Mouse (Mus musculus) forelimb bud, embryonic 11.5 days (tissue): Measurements from ENCODE around the gene Syne1.

Experiments
- DNase-seq: peaks from one replicate; pipeline ENCODE4 v3.0.0-alpha.2; 2012; ENCODE audit warnings: low read depth, low spot score

Gene Syne1

DNA sequence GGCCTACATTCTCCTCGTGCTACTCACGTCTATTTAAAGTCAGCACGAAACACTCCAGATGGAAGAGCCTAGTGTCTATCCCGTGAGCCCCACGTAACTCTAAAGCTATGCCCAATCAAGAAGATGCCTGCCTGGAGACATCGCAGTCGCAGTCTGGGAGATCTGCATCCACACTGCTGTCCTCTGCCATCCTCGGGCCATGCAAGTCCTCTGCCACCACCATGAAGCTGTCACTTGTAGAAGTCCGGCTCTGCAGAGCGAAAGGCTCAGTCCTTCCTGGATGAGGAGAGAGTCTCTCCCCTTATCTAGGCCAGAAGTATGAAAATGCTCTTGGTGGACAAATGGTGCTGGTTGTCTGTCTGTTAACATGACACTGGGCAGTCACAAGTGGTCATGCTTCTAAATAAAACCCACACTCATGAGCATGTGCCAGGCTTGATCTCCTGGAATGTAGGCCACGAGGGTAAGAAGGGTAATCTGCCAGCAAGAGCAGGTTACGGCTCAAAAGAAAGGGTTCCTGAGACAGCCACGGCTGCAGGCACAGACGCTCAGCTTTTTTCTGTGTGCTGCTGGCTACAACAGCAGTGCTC lies 482.5 kb downstream of the Syne1 start, which contains the start of gene Gm10097:
Gene Gm10097 (plus strand): TSS at position 517 of the 590 bp plus-strand sequence.
- no peak for DNase-seq

DNA sequence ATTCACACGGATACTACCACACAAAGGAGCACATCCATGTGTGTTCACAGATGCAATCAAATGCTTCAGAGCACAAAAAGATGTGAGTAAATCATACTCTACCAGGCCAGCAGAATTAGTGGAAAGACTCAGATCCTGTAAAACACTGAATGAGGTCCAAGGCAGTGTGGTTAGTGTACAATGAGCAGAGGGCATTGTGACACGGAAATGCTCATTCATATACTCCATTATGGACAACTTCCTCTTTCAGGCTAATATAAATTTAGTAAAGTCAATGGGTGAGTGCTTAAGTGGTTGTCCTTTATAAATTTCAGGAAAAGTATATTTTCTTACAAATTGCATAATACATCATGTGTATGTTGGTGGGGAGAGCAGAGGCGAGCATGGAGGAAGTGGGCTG lies 484.2 kb downstream of the Syne1 start:
- DNase-seq: no peak

DNA sequence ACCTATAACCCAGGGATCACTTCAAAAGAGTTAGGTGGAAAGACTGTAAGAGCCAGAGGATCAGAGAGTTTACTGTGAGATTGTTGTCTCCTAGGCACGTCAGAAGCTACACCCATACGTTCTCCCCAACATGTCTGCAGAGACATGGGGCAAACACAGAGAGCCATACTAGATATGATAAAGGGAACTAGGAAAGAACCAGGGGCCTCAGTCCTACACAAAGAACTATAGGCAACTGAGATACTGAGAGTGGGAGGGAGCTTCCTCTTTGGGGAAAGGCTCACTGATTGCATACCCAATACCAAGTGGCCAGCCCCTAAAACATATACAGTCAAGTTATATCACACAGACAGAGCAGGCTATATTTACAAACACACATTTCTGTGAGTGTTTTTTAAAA lies 491.3 kb downstream of the Syne1 start:
- DNase-seq: no peak

DNA sequence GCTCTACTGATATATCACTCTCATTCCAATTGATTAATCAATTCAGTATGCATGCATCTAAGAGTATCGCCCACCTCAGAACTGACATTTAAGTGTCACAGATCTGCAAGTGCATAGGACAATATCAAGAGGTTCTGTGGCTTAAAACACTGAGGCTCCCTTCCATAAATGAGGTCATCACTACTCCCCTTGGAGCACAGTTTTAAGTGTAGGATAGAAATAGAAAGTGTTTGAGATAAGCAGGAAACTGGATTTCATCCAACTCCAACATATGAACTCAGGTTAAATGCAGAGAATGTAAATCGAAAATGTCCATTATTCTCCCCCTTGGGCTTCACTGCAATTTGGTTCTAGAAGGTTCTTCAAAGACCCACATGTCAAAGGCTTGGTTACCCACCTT lies 492.4 kb downstream of the Syne1 start:
- no peak for DNase-seq

DNA sequence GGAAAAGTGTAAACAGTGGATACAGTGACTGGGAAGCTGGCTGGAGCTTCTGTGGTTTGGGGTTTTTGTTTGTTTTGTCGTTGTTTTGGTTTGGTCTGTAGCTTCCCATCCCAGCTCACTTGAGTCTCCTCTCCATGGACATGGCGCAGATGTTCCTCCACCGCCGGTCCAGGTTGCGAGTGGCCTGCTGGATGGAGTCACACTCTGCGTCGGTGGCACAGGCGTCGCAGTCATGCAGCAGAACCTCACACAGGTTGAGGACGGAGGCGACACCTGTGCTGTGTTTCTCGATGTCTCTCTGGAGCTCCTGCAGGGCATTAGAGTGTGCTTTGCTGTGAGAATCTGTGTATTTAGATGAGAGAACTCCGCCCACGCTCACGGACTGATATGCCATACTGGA lies 493.6 kb downstream of the Syne1 start:
- DNase-seq: no peak

DNA sequence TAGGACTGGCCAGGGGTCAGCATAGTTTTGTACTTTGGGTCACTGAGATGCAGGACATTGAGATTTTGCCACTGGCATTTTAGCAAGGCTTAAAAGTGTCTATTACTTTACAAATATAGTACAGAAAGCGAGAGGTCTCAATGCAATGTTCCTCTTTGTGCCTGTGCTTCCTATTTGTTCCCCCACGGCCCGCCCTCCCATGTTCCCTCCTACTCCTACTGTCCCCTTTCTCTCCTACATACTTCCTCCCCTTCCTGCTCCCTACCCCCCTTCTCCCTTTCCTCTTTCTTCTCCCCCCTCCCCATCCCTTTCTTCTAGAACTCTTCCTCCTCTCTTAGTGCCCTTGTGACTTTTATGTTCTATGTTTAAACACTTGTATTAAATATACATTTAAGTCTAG lies 494.3 kb downstream of the Syne1 start:
- DNase-seq: no peak

DNA sequence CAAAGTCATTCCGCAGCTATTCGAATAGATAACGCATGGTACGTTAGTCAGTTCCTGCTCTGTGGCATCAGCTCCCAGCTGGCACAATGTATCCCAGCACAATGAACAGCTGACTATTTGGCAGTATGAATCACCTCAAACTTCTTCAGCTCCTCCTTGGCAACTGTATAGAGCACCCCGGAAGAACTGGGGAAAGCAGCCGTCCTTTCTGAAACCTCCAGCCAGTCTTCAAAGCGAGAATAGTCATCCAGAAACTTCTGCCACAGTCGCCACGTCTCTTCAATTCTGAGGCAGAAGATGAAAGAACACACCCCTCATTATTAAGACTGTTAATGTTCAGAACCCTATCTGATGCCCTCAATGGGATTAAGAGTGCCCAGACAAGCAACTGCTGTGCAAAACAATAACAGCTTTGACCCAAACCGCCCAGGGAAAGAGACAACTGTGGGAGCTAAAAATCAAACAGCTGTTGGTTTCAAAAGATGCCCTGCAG lies 495.0 kb downstream of the Syne1 start:
- DNase-seq: no peak

DNA sequence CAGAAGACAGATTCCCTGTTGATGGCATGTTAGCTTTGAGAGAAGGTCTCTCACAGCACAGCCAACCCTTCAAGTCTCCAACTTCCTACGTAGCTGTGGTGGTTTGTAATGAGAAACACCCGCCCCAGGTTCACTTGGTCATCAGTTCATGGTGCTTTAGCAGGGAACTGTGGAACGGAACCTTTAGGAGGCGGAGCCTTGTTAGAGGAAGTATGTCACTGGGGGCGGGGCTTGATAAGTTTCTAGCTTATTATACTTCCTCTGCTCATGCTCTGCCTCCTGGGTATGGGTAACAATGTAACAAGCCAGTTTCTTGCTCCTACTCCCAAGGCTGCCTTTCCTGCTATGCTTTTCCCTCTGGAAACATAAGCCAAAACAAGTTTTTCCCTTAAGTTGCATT lies 505.6 kb downstream of the Syne1 start:
- no peak for DNase-seq

DNA sequence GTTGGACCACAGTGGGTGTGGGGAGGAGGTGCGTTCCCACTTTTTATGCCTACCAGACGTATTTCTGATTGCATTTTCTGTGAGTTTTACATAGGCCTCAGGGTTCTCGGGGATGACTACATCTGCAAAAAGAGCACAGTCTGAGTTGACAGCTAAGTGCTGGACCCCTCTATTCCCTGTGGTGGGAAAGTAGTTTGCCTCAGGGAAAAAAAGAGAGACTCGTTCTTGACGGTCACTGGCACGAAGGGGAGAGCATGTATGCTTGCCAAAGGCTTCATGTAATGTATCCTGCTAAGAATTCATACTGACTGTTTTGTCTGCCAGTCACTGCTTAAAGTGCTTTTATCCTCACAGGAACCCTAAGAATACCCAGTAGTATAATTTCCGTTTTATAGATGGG lies 506.1 kb downstream of the Syne1 start:
- no peak for DNase-seq

DNA sequence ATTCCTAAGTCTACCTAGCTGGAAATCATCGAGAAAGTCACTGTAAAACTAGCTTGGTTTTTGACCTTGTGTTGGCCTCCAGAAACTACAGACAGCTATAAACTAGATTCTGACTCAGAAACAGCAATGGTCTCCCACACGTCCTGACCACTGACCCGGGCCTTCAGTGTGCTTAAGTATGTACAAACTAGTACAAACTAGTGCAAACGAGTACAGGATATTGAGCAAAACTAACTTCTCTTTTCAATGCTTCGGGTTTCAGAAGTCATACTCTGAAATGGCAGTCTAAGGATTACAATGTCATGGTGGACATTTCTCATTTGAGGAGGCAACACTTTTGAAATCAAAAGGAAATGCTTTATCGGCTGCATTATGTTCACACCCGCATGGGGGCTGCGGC lies 506.8 kb downstream of the Syne1 start:
- DNase-seq: no peak

DNA sequence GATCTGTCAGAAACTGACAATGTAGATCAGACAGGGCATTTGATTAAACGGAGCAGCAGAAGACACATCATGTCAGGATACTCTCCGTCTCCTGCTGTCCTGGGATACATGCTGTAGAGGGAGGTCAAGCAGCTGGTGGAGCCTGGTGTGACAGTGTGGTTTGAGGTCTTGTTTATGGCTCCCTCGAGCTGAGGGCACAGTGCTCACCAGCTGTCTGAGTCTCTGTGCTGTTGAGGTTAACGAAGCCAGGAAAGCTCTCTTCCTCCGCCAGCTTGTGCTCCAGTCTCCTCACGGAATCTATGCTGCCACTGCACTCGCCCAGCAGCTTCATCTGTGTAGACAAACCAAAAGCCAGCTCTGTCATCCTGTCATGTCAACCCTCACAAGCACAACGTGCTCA lies 510.0 kb downstream of the Syne1 start:
- no peak for DNase-seq

DNA sequence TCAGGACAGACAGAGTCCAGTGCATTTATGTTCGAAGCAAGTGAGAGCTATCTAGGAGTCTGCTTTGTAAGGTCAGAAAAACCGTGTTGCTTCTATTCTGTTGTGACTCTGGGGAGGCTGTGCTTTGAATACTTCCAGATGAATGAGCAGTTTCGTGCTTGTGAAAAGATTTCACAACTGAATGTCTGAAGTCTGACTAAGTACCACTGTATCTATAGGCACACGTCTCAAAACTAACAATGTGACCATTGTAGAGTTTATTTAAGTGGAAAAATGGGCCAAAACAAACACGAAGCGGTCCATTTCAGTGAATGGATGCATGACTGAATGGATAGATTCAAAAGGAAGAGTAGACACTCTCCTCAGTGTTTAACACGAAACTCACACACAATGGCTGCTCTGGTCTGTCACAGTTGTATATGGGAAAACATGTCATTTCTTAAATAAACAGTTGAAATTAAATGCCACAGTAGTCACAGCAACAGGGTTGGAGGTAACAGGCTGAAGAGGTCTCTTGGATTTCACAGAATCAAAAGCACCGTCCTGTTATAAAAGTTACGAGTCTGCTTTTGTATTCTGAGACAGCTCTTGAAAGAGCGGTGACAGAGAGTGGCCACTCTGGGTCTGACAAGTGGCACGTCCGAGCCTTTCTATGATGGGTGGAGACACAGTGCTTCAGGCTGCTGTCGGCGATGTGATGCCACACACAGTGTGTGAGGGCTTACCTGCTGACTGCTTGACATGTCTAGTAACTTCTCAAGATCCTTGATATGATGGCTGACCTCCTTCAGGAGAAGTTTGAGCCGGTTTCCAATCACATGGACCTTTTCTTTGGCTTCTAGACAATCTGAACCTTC lies 518.9 kb downstream of the Syne1 start:
- DNase-seq: no peak

DNA sequence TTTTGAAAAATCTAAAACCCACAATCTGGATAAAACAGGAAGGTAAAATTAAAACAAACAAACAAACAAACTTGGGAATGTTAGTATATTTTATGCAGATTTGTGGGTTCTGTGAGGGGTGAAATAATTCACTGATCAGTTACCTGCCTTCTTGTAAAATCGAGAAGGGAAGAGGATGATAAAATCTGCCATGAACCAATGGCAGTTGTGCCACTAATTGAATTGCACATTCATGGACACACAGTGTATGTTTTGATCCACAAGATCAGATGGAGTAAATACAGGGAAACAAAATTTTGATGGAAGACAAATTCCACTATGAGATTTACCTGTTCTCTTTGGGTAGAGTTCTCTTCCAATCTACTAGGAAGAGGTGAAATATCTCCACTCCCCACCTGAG lies 521.4 kb downstream of the Syne1 start:
- no peak for DNase-seq

DNA sequence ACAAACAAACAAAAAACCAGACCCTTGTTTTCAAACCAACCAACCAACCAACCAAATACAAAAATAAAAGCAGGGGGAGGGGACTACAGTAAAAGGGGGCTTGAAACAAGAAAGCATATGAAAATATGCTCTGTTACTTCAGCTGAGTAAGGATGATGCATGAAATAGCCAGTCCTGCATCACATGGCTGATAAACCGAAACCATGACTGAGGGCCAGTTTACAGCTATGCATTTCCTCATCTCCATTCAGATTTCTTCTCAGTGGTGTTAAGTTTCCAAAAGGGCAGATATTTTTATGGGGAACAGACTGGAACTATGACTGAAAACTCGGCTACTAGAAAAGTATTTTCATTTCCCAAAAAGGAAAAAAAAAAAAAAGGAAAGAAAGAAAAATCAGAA lies 522.1 kb downstream of the Syne1 start:
- no peak for DNase-seq

DNA sequence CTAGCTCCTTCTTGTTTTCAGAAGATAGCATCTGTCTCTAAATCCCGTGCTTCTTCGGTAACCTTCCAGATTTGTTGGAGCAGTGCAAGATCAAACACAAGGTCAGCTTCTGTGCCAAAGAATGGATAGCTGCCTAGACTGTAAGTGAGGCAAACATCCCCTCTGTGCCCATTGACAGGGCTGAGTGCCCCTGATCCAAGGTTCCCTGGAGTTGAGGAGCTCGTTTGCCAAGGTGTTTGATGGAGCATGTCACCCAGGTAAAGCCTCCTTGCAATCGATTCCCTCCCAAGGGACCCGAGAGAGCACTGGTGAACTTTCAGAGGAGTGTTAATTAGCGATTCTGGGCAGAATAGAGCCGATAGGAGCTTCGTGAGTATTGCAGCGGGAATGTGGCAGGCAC lies 523.0 kb downstream of the Syne1 start:
- no peak for DNase-seq

DNA sequence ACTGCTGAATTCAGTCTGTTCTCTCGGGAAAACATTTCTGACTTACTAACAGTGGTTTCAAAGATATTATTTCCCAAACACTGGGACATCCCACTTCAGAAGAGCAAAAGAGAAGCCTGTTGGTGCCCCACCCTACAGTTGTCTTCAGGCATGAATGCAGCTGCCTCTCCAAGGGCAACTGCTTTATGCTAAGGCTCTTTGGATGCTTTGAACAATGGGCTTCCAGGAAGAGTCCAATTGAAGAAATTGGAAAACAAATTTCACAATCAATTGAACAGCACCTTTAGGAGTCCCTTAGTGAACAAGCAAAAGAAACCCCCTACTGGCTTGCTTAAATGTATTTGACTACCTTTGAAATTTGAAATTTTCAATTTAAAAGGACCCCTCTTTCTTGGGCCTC lies 524.1 kb downstream of the Syne1 start:
- DNase-seq: no peak

DNA sequence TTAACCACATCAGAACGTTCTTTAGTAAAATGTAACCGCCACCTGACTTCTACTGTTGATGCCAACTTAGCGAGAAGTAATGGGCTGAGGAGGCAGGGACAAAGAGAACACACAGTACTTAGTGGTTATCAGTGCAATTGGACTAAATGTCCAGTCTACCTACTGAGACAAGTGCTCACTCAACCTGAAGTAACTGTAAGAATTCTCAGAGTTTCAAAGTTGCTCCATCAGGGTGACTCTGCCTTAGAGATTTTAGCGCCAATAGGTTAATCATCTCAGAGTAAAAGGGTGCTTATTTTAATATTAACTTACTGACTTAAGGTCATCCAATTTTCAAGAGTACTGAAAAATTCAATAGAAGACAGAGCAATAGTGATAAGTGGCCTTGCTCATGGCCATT lies 525.4 kb downstream of the Syne1 start:
- no peak for DNase-seq

DNA sequence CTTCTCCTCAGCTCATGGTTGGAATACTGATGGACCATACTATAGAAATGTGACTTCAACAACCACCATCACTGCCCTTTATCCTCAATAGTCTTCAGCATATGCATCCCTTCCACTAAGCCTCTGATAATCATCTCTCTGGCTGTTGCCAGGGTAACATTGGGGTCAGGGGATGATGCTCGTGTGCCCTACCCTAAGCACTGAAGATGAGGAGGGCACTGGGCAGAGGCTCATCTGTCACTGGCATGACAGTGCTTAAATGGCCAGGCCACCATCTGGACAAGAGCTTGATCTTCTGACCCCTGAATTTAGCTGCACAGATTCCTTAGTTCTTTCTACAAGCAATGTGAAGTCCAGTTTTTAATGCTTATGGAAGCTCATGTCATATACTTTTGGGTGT lies 534.1 kb downstream of the Syne1 start:
- no peak for DNase-seq

DNA sequence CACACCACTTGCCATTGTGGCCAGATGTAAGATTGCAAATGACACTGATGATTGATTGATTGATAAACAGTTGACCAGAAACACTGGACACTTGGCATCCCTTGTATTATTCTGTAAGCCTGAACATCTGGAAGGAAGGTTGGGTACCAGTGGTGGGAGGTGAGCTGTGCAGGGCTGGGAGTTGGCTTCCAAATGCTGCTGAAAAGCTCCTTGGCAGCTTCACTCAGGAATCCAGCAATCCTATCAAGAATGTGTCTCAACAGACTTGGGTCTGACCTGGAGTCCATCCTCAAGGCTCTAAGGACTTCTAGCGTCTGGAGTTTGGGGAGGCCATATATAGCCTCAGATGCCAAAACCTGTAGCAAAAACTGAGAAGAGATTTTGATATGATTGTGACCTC lies 536.3 kb downstream of the Syne1 start:
- no peak for DNase-seq

DNA sequence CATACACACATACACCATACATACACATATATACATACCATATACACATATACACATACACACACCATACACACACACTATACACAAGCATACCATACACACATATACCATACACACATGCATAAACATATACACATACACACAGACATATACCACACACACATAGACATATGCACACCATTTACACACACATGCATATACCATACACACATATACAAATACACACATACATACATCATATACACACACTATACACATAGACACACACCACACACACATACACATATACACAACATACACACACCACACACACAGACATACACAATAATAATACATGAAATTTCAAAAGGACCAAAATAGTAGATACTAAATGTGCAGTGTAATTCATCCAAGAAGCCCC lies 539.3 kb downstream of the Syne1 start:
- no peak for DNase-seq

DNA sequence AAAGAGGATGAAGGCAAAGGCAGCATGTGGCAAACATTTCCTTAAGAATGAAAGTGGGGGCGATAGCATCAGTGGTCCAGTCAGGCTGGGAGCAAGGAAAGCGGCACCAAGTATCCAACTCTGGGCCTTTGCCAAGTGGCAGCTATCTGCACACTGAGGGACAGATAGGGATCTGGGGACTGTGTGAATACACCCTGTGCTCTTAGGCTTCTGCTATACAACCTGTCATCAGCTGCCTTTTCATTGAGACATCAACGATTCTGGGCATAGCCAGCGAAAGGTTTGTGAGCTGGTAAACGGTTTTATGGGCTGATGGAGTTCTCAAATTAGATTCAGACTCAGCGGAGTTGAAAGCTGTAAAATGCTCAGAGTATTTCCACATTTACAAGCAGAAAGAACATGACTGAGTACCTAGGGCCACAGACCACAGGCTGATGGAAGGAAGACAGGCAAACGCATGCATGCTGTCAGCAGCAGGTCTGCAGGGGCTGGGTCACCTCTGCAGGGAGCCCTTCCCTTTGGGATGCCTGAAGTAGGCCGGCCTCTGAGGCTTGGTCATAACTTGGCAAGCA lies 542.4 kb downstream of the Syne1 start:
- peak; percentile 54 for DNase-seq

DNA sequence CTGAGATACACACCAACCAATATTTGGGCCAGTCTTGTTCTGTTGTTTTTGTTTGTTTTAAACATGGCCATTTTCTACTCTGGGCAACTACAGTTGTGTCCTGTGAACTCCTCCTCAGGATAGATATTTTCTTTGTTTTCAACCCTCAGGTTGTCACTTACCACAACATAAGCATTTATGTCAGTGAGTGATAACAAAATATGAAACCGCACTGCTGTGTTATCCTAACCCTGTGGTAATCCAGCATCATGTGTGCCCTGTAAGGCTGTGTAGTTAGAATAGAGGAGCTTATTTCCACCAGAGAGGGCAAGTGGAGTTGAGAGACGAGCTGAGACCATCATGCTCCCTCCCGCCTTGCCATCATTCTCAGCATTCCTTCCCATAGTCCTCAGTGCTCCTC lies 554.7 kb downstream of the Syne1 start:
- no peak for DNase-seq

DNA sequence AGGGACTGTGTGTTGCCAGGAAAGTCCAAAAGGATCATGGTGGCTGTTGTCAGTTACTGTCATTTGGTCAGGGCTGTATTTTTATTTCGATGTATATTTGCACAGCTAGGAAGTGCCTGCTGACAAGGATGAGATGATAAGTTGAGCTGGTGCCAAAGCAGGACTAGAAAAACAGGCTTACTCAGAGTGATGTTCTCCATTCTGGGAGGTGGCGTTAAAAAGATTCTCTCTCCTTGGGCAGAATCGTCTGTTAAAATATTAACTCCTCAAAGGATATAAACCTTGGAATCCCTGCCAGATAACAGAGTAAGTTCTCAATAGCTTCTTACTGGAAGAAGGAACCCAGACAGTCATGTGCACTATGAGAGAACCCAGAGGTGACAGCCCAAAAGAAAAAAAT lies 557.5 kb downstream of the Syne1 start:
- no peak for DNase-seq
